Mouse (Mus musculus) MEL (cell line): ENCODE results near the gene Zfp65. TPM values are rescaled to one million over a fixed set of nuclear protein-coding genes. Genes with fewer than 3 reads are reported as not detected.

ENCODE experiments used
- DNase-seq: peaks from one replicate; pipeline ENCODE4 v3.0.0; 2011; ENCODE audit warnings: low read depth, low spot score
- H3K27ac ChIP-seq: 2 replicates; pipeline ENCODE4 v1.5.1; 2012; ENCODE audit warnings: low read depth, mild to moderate bottlenecking, control low read depth, low read length, moderate library complexity; ENCODE audit not compliant: control insufficient read depth
- H3K27me3 ChIP-seq, 2 experiments: fragments of 150-350 bp in 1 of 2; sonication (generic) in 1 of 2; 2 replicates each; pipeline ENCODE4 v1.6.1; 2012; ENCODE audit warnings: low read length in 2 of 2, mild to moderate bottlenecking in 2 of 2, improper control_type of control experiment in 1 of 2, moderate library complexity in 1 of 2; ENCODE audit not compliant: insufficient read depth in 2 of 2, control insufficient read depth in 1 of 2
- H3K36me3 ChIP-seq, 2 experiments: 2 replicates each; pipeline ENCODE4 v1.6.1; 2012 to 2014; ENCODE audit warnings: low read length in 2 of 2, improper control_type of control experiment in 1 of 2, inconsistent platforms in 1 of 2, mild to moderate bottlenecking in 1 of 2; ENCODE audit not compliant: insufficient read depth in 2 of 2, control insufficient read depth in 1 of 2
- H3K4me1 ChIP-seq, 2 experiments: fragments of 150-350 bp in 1 of 2; sonication (generic) in 1 of 2; 2 replicates each; pipeline ENCODE4 v1.6.1; 2012; ENCODE audit warnings: low read length in 2 of 2, improper control_type of control experiment in 1 of 2, mild to moderate bottlenecking in 1 of 2; ENCODE audit not compliant: insufficient read depth in 2 of 2, control insufficient read depth in 1 of 2
- H3K4me3 ChIP-seq, 2 experiments: fragments of 150-350 bp in 1 of 2; sonication (generic) in 1 of 2; 2 replicates each; pipeline ENCODE4 v1.5.1; 2012; ENCODE audit warnings: low read depth in 2 of 2, low read length in 2 of 2, mild to moderate bottlenecking in 2 of 2, moderate library complexity in 2 of 2, control low read depth in 1 of 2, improper control_type of control experiment in 1 of 2; ENCODE audit not compliant: control insufficient read depth in 1 of 2, insufficient read depth in 1 of 2
- H3K79me2 ChIP-seq: 2 replicates; pipeline ENCODE4 v1.6.1; 2012; ENCODE audit warnings: mild to moderate bottlenecking, low read length, moderate library complexity; ENCODE audit not compliant: control insufficient read depth, poor library complexity, insufficient read depth
- H3K9ac ChIP-seq: 2 replicates; pipeline ENCODE4 v1.6.1; 2012; ENCODE audit warnings: low read depth, mild to moderate bottlenecking, control low read depth, low read length, moderate library complexity; ENCODE audit not compliant: control insufficient read depth, poor library complexity, severe bottlenecking
- H3K9me3 ChIP-seq: fragments of 150-350 bp; sonication (generic); replicated peaks from 2 replicates; pipeline ENCODE4 v1.6.1; 2012; ENCODE audit warnings: mild to moderate bottlenecking, low read length, improper control_type of control experiment, moderate library complexity; ENCODE audit not compliant: insufficient read depth
- E2F4 ChIP-seq: IDR thresholded peaks from 2 replicates; pipeline ENCODE4 v1.6.1; 2011; ENCODE audit warnings: low read depth, low read length, improper control_type of control experiment, borderline replicate concordance
- ELF1 ChIP-seq: IDR thresholded peaks from 2 replicates; pipeline ENCODE4 v1.6.1; 2014; ENCODE audit warnings: low read depth, mild to moderate bottlenecking, inconsistent platforms, low read length, improper control_type of control experiment, moderate library complexity
- EP300 ChIP-seq, 2 experiments: IDR thresholded peaks; 2 replicates each; pipeline ENCODE4 v1.6.1; 2011; ENCODE audit warnings: improper control_type of control experiment in 2 of 2, low read length in 2 of 2, low read depth in 1 of 2, mild to moderate bottlenecking in 1 of 2
- ETS1 ChIP-seq: IDR thresholded peaks from 2 replicates; pipeline ENCODE4 v1.6.1; 2012; ENCODE audit warnings: low read depth, mild to moderate bottlenecking, inconsistent platforms, low read length, improper control_type of control experiment, moderate library complexity
- GABPA ChIP-seq: IDR thresholded peaks from 2 replicates; pipeline ENCODE4 v1.6.1; 2012; ENCODE audit warnings: low read depth, mild to moderate bottlenecking, inconsistent platforms, low read length, improper control_type of control experiment, moderate library complexity
- MAX ChIP-seq: IDR thresholded peaks from 2 replicates; pipeline ENCODE4 v1.6.1; 2011; ENCODE audit warnings: low read length, improper control_type of control experiment
- MAZ ChIP-seq: IDR thresholded peaks from 2 replicates; pipeline ENCODE4 v1.6.1; 2012; ENCODE audit warnings: low read depth, mild to moderate bottlenecking, inconsistent platforms, low read length, improper control_type of control experiment
- MEF2A ChIP-seq: IDR thresholded peaks from 2 replicates; pipeline ENCODE4 v1.6.1; 2014; ENCODE audit warnings: low read depth, mild to moderate bottlenecking, inconsistent platforms, low read length, improper control_type of control experiment; ENCODE audit not compliant: poor library complexity, insufficient replicate concordance, severe bottlenecking; ENCODE audit errors: extremely low read depth
- MXI1 ChIP-seq: IDR thresholded peaks from 2 replicates; pipeline ENCODE4 v1.6.1; 2011; ENCODE audit warnings: mild to moderate bottlenecking, low read depth, low read length, improper control_type of control experiment
- NELFE ChIP-seq: IDR thresholded peaks from 2 replicates; pipeline ENCODE4 v1.6.1; 2011; ENCODE audit warnings: low read depth, low read length, improper control_type of control experiment
- NRF1 ChIP-seq: IDR thresholded peaks from 2 replicates; pipeline ENCODE4 v1.6.1; 2014; ENCODE audit warnings: low read depth, mild to moderate bottlenecking, inconsistent platforms, low read length, improper control_type of control experiment, moderate library complexity; ENCODE audit not compliant: poor library complexity, insufficient read depth, severe bottlenecking
- RAD21 ChIP-seq: IDR thresholded peaks from 2 replicates; pipeline ENCODE4 v1.6.1; 2011; ENCODE audit warnings: mild to moderate bottlenecking, low read depth, low read length, improper control_type of control experiment
- SIN3A ChIP-seq: IDR thresholded peaks from 2 replicates; pipeline ENCODE4 v1.6.1; 2012; ENCODE audit warnings: low read length, improper control_type of control experiment, inconsistent platforms
- TAL1 ChIP-seq: IDR thresholded peaks from 2 replicates; pipeline ENCODE4 v1.6.1; 2012; ENCODE audit warnings: mild to moderate bottlenecking, inconsistent platforms, low read length, moderate library complexity, mixed read lengths
- UBTF ChIP-seq: IDR thresholded peaks from 2 replicates; pipeline ENCODE4 v1.6.1; 2012; ENCODE audit warnings: low read depth, mild to moderate bottlenecking, inconsistent platforms, low read length, improper control_type of control experiment, moderate library complexity, borderline replicate concordance; ENCODE audit not compliant: insufficient read depth
- USF1 ChIP-seq: IDR thresholded peaks from 2 replicates; pipeline ENCODE4 v1.6.1; 2014; ENCODE audit warnings: low read depth, mild to moderate bottlenecking, inconsistent platforms, low read length, improper control_type of control experiment, moderate library complexity
- USF2 ChIP-seq, 2 experiments: IDR thresholded peaks; 2 replicates each; pipeline ENCODE4 v1.6.1; 2011 to 2012; ENCODE audit warnings: improper control_type of control experiment in 2 of 2, low read length in 2 of 2, borderline replicate concordance in 1 of 2, inconsistent platforms in 1 of 2, low read depth in 1 of 2, mild to moderate bottlenecking in 1 of 2; ENCODE audit not compliant: insufficient read depth in 1 of 2
- ZKSCAN1 ChIP-seq: IDR thresholded peaks from 2 replicates; pipeline ENCODE4 v1.6.1; 2012; ENCODE audit warnings: low read depth, mild to moderate bottlenecking, inconsistent platforms, low read length, improper control_type of control experiment, moderate library complexity
- polyA plus RNA-seq, 2 experiments: library from polyadenylated mRNA; stranded (reverse) in 1 of 2; unstranded in 1 of 2; fragments of >175 nt in 1 of 2; fragments of >200 nt in 1 of 2; gene quantifications; 2 replicates each; pipeline versions ENCODE4 v1.2.1 to v1.2.4; 2012; ENCODE audit warnings: low replicate concordance in 2 of 2, low read depth in 1 of 2; ENCODE audit not compliant: insufficient read length in 2 of 2, insufficient read depth in 1 of 2, missing spikeins in 1 of 2
- total RNA-seq: library from RNA; depleted of rRNA; stranded (reverse); fragments of 300-350 nt; gene quantifications from 2 replicates; pipeline ENCODE4 v1.2.3, GENCODE M21; 2012; rRNA removed

Zfp65 gene
- total RNA-seq (3.7 and 3.9 TPM in 2 replicates), polyA plus RNA-seq (1 to 10 TPM in 1 of 2 experiments, not detected in 1; 2.9 TPM)

GRCm38 (mm10) chr13:67728641-67729318 is at the start of gene Zfp65:
Gene Zfp65 (minus strand): TSS chr13:67729173.
- no peak for TF ChIP-seq USF2 (IDR thresholded peaks at IDR 0.05; ENCODE audit: borderline replicate concordance in 1 of 2, insufficient read depth in 1 of 2, low read depth in 1 of 2, low read length in 2 of 2)
- TF ChIP-seq USF1: no peak
- no peak for TF ChIP-seq ZKSCAN1
- TF ChIP-seq ETS1: no peak
- no peak for TF ChIP-seq ELF1
- no peak for TF ChIP-seq MEF2A
- TF ChIP-seq NELFE: no peak
- TF ChIP-seq TAL1: no peak
- no peak for TF ChIP-seq UBTF
- TF ChIP-seq NRF1: no peak
- no peak for TF ChIP-seq SIN3A
- peaks cover 2% of the 10 kb centered on the region; the same call in 1 of the 2 replicates for H3K79me2 ChIP-seq
- H3K4me3 ChIP-seq: no peak within 1 kb of the TSS
- H3K27me3 ChIP-seq: no peaks in the 10 kb centered on the region
- H3K9ac ChIP-seq: no peak within 1 kb of the TSS
- no peaks in the 10 kb centered on the region for H3K4me1 ChIP-seq
- DNase-seq: no peak
- H3K9me3 ChIP-seq: no peaks in the 10 kb centered on the region
- no peaks in the 10 kb centered on the region for H3K36me3 ChIP-seq
- no peak within 1 kb of the TSS for H3K27ac ChIP-seq

GRCm38 (mm10) chr13:67763031-67763768 is 34.2 kb upstream of the Zfp65 start:
- TF ChIP-seq GABPA: no peak
- no peak for TF ChIP-seq EP300 (IDR thresholded peaks at IDR 0.05; ENCODE audit: low read depth in 1 of 2, low read length in 2 of 2)
- TF ChIP-seq MAX: no peak
- no peak for TF ChIP-seq ZKSCAN1
- no peak for TF ChIP-seq USF2 (IDR thresholded peaks at IDR 0.05; ENCODE audit: borderline replicate concordance in 1 of 2, insufficient read depth in 1 of 2, low read depth in 1 of 2, low read length in 2 of 2)
- TF ChIP-seq NELFE: no peak
- no peak for TF ChIP-seq UBTF
- no peak for TF ChIP-seq E2F4
- no peak for TF ChIP-seq MXI1
- no peak for TF ChIP-seq MAZ
- no peak for TF ChIP-seq RAD21
- TF ChIP-seq, all 39 proteins: peak for 0
- H3K4me1 ChIP-seq: no peaks in the 10 kb centered on the region
- no peaks in the 10 kb centered on the region for H3K36me3 ChIP-seq
- no peak for DNase-seq
- no peaks in the 10 kb centered on the region for H3K9me3 ChIP-seq
- no peak overlapping the region for H3K27ac ChIP-seq
- no peak overlapping the region for H3K9ac ChIP-seq
- H3K4me3 ChIP-seq: no peak overlapping the region
- no peaks in the 10 kb centered on the region; a peak in 1 of 4 replicates for H3K27me3 ChIP-seq
- no peaks in the 10 kb centered on the region for H3K79me2 ChIP-seq
